Mouse (Mus musculus): ENCODE data around the gene Ptbp1.

Gene Ptbp1

DNA sequence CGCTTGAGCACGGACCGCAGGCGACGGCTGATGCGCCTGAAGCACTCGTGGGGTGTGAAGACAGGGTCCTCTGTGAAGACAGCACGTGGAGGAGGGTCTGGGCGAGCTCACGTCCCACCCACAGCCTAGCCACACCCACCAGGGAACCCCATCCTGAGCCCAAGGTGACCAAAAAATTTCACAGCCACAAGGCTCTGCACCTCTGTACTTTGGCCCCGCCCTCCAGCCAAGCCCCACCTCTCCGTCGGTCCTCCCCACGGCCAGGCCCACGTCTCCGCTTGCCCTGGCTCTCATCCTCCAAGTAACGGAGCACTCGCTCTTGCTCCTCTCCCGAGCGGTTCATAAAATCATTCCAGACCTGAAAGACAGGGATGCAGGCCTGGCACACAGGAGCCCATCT is 58.2 kb downstream of the Ptbp1 start:
- DNase-seq (ENCODE audit: extremely low read depth, insufficient read length, low spot score) = no peak

Data from 3134 (cell line).